In genomic region chr5:123344963-123345852, GRCm38 (mm10) we compare ENCODE assay signal across 8 mouse cellular contexts. TPM values are rescaled to one million over a fixed set of nuclear protein-coding genes. Genes with fewer than 3 reads are reported as not detected.
DNase-seq lines count a peak whose midpoint lies in the region; ATAC-seq and TF ChIP-seq lines count a peak whose summit lies in the region.

No protein-coding gene starts in this region.

- no peaks in the 10 kb centered on the region for H3K9me3 ChIP-seq in hindbrain, postnatal 0 days (ENCODE audit: low read length)

- WGBS in hindbrain, postnatal 0 days, result under 1% methylated on average over 63 of the region's 87 CpGs
- under 1% methylated on average over 84 of the region's 87 CpGs for WGBS in small intestine, adult 2 months

- peak overlapping the region; percentile 91 for H3K4me2 ChIP-seq in hindbrain, postnatal 0 days (ENCODE audit: low read depth, low read length)

- no peak for TF ChIP-seq CTCF in hindbrain, postnatal 0 days (IDR thresholded peaks at IDR 0.05; ENCODE audit: low read depth)
- no peak for TF ChIP-seq CTCF in small intestine, adult 2 months (IDR thresholded peaks at IDR 0.05; ENCODE audit: extremely low read depth, insufficient read length, insufficient replicate concordance, low read depth, low read length)

- peak; percentile 34 for ATAC-seq in hindbrain, postnatal 0 days
- ATAC-seq in monocyte, adult 5-6 weeks (replicated peaks; ENCODE audit: insufficient number of reproducible peaks, low FRiP score, low TSS enrichment, poor library complexity, severe bottlenecking), result no peak; the same call in 1 of the 2 replicates

- H3K27ac ChIP-seq in hindbrain, postnatal 0 days, result peak overlapping the region; percentile 98
- peak overlapping the region; percentile 88 for H3K27ac ChIP-seq in small intestine, adult 2 months (ENCODE audit: insufficient read depth, low read depth, low read length)

- H3K4me3 ChIP-seq in hindbrain, postnatal 0 days (ENCODE audit: low read length), result peak overlapping the region; percentile 95
- H3K4me3 ChIP-seq in small intestine, adult 2 months (ENCODE audit: low read depth, low read length), result peak overlapping the region; percentile 99

- TF ChIP-seq POLR2A in small intestine, adult 2 months (IDR thresholded peaks at IDR 0.05; ENCODE audit: low read depth, low read length), result no peak

- H3K27me3 ChIP-seq in hindbrain, postnatal 0 days (ENCODE audit: insufficient read depth, low read length), result no peaks in the 10 kb centered on the region
- no peaks in the 10 kb centered on the region for H3K27me3 ChIP-seq in small intestine, adult 2 months (ENCODE audit: control insufficient read depth, insufficient read depth, low read length)

- intact Hi-C loops in left cerebral cortex, postnatal 36 days (cut with DNase I), result loop anchor here (2.0 kb wide), 1 partner anchor 88 kb away; no protein-coding TSS in a partner anchor

- peaks cover 13% of the 10 kb centered on the region for H3K4me1 ChIP-seq in hindbrain, postnatal 0 days (ENCODE audit: insufficient read depth, low read length)
- peaks cover 6% of the 10 kb centered on the region for H3K4me1 ChIP-seq in small intestine, adult 2 months (ENCODE audit: control insufficient read depth, insufficient read depth, insufficient read length, low read length)

- DNase-seq in NIH3T3 (ENCODE audit: low read depth), result peak; percentile 78
- peak; percentile 61 for DNase-seq in cerebellum, adult 9-11 months
- peak; percentile 45 for DNase-seq in gastrocnemius, adult 18-20 months (ENCODE audit: low spot score)
- DNase-seq in hindbrain, postnatal 0 days (ENCODE audit: low spot score), result peak; percentile 77
- DNase-seq in left cerebral cortex, postnatal 36 days (ENCODE audit: low spot score in 2 of 2), result peak; percentile 67 to 76
- peak; percentile 58 for DNase-seq in mesoderm, embryonic 11.5 days (ENCODE audit: low read depth, low spot score)

- no peaks in the 10 kb centered on the region for H3K36me3 ChIP-seq in hindbrain, postnatal 0 days (ENCODE audit: insufficient read depth, low read length)
- H3K36me3 ChIP-seq in small intestine, adult 2 months (ENCODE audit: control insufficient read depth, insufficient read depth, low read length), result no peaks in the 10 kb centered on the region

- peak overlapping the region; percentile 96 for H3K9ac ChIP-seq in hindbrain, postnatal 0 days (replicated peaks; ENCODE audit: low read length)

RNA-seq across cellular contexts. Expression of gene Bcl7a, which starts 1.6 kb away (rescaled TPM):
- total RNA-seq in gastrocnemius, adult 18-20 months (2021), result 10 to 100 TPM in 1 of 2 experiments, 1 to 10 TPM in 1; 9.4 to 10.5 TPM
- total RNA-seq in hindbrain, postnatal 0 days (2014; rRNA removed), result 42.4 and 42.6 TPM in 2 replicates
- polyA plus RNA-seq in hindbrain, postnatal 0 days (2015; fragmentation: Nextera tagmentation; extraction: Ambion mirVana), result 25.1 and 25.6 TPM in 2 replicates
- 10 to 100 TPM; 69.0 to 71.7 TPM for total RNA-seq in left cerebral cortex, postnatal 36 days (2021)
- polyA plus RNA-seq in small intestine, adult 2 months (2012; rRNA removed), result 2.1 and 2.8 TPM in 2 replicates
- 1.3 to 5.0 TPM (median 2.7 TPM) in 3 replicates for total RNA-seq in monocyte, adult 5-6 weeks (2017)

RNA-seq across cellular contexts. Expression of gene Mlxip, which starts 49.4 kb away (rescaled TPM):
- 10 to 100 TPM; 59.3 to 63.2 TPM for total RNA-seq in gastrocnemius, adult 18-20 months (2021)
- 16.8 and 17.9 TPM in 2 replicates for total RNA-seq in hindbrain, postnatal 0 days (2014; rRNA removed)
- polyA plus RNA-seq in hindbrain, postnatal 0 days (2015; fragmentation: Nextera tagmentation; extraction: Ambion mirVana), result 8.7 and 12.5 TPM in 2 replicates
- total RNA-seq in left cerebral cortex, postnatal 36 days (2021), result 10 to 100 TPM; 15.3 to 19.4 TPM
- 25.3 and 39.7 TPM in 2 replicates for polyA plus RNA-seq in small intestine, adult 2 months (2012; rRNA removed)
- 17.5 to 37.6 TPM (median 22.9 TPM) in 3 replicates for total RNA-seq in monocyte, adult 5-6 weeks (2017)
